Mouse (Mus musculus): ENCODE measurements around the gene Tma7. TPM values are rescaled to one million over a fixed set of nuclear protein-coding genes. Genes with fewer than 3 reads are reported as not detected.

The Tma7 gene
- total and polyA plus RNA-seq, 3 experiments: 255 to 529 (median 336) TPM

DNA sequence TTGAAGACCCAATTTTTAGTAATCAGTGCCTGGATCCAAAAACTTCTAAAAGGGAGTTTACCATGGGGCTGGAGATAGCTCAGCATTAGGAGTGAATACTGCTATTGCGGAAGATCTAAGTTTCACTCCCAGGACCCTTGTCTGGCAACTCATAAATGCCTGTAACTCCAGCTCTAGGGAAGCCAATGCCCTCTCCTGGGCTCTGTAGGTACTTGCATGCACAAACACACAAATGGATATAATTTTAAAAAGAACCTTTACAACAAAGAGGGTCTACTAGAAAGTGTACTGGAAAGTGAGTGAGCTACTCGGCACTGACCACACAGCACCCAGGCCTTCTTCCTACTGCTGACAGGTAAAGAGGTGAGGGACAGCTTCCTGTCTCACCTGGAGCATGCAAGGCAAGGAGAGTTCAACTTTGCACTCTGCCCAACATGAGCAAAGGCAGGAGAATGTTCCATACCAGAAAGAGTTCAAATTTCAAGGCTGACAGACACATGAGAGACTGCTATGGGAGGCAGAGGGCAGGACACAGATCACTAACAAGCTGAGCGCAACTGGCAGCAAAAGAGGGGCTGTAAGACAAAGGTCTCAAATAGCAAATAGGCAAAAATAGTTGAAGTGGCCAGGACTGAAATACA, 14.2 kb downstream of the Tma7 start (continued):
- TF ChIP-seq MEF2A (IDR thresholded peaks at IDR 0.05; ENCODE audit: borderline replicate concordance, low read depth, low read length): no peak

DNA sequence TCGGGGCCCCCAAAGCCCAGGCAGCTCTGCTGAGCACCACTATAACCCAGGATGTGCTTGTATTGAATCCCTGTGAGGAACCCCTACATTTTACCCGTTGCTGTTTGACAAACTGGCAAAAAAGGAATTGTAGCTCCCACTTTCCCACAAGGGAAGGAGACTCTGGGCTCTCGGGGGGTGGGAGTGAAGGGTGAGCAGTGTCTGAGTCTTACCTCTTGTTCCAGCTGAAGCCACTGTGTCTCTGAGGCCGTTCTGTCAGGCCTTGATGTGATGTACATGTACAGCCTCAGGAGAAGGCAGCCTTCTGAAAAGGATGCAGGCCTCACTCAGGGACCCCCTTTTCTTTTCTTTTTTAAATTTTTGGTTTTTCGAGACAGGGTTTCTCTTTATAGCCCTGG, 21.5 kb downstream of the Tma7 start:
- no peak overlapping the region for H3K4me2 ChIP-seq (ENCODE audit: insufficient read depth, low read depth, poor library complexity, severe bottlenecking)
- H3K36me3 ChIP-seq (replicated peaks in 1 of 2; ENCODE audit: control insufficient read depth in 1 of 2, insufficient read depth in 1 of 2, low read length in 1 of 2): peaks cover 60 to 87% of the 10 kb centered on the region in 2 experiments
- H3K79me2 ChIP-seq (replicated peaks; ENCODE audit: control insufficient read depth, extremely low read depth, insufficient read depth, poor library complexity, severe bottlenecking): peaks cover 21% of the 10 kb centered on the region
- no peak for TF ChIP-seq USF2 (conservative IDR thresholded peaks at IDR 0.05; ENCODE audit: low read depth, low read length)
- no peak for TF ChIP-seq ETS1 (conservative IDR thresholded peaks at IDR 0.05; ENCODE audit: low read depth, low read length)
- TF ChIP-seq KAT2A (IDR thresholded peaks at IDR 0.05; ENCODE audit: insufficient replicate concordance, low read length): no peak
- no peak for TF ChIP-seq MAZ (IDR thresholded peaks at IDR 0.05; ENCODE audit: low read depth, low read length)
- dilution Hi-C loops (cut with MboI; ENCODE audit: extremely low pct_ligation_motif_present, extremely low pct_unique_long_range_greater_than_20kb, low sequenced_read_pairs): no loop called here
- H3K27me3 ChIP-seq (replicated peaks): no peaks in the 10 kb centered on the region
- peaks cover 30 to 42% of the 10 kb centered on the region in 2 experiments for H3K4me1 ChIP-seq (ENCODE audit: control insufficient read depth in 1 of 2, insufficient read depth in 2 of 2)
- H3K27ac ChIP-seq (ENCODE audit: insufficient read depth, low read depth): no peak overlapping the region
- no peak overlapping the region for H3K9ac ChIP-seq (ENCODE audit: insufficient read depth, low read depth)
- in situ Hi-C loops (cut with MboI; ENCODE audit: low pct_ligation_motif_present, low pct_unique_long_range_greater_than_20kb, low sequenced_read_pairs): no loop called here
- H3K4me3 ChIP-seq (replicated peaks in 1 of 3; ENCODE audit: low read depth in 2 of 3, low read length in 2 of 3, poor library complexity in 1 of 3): no peak overlapping the region
- no peak for DNase-seq (ENCODE audit: extremely low read depth)
- no peaks in the 10 kb centered on the region for H3K9me3 ChIP-seq (replicated peaks; ENCODE audit: low read length)

DNA sequence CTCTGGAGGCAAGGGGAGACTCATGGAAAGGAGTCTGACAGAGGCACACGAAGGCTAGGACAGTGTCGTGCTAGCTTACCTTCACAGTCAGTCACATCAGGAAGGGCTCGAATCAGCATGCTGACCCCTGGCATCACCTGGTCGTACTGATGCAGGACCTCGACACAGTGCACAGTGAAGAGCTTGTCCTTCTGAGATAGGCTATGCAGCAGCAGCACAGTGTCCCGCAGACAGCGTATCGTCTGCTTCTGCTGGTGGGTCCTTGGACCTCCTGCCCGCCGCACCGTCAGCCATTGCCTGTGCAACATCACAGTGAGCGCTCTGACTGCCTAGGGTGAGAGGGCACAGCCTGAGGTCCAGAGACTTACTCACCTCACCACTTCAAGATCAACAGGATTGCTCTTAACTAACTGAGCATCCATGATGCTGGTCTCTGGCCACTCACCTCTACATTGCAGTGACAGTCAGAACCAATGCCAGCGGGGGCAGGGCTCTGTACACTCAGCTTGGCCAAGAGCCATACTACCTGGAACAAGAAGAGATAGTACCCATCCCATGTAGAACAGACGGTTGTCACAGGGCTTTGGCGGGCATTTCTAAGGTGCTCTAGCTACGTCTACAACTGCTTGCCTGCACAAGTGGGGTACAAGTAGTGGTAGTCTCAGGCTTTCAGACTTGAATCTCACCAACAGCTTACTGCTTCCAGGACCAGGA, 22.0 kb downstream of the Tma7 start:
- H3K36me3 ChIP-seq (replicated peaks in 1 of 2; ENCODE audit: control insufficient read depth in 1 of 2, insufficient read depth in 1 of 2, low read length in 1 of 2): peaks cover 57 to 87% of the 10 kb centered on the region in 2 experiments

More for the DNA sequence above, 22.0 kb downstream of the Tma7 start:
- H3K9me3 ChIP-seq (replicated peaks; ENCODE audit: low read length): no peaks in the 10 kb centered on the region
- peaks cover 35 to 48% of the 10 kb centered on the region in 2 experiments for H3K4me1 ChIP-seq (ENCODE audit: control insufficient read depth in 1 of 2, insufficient read depth in 2 of 2)
- DNase-seq (ENCODE audit: extremely low read depth): no peak
- peak overlapping the region; percentile 55 for H3K4me2 ChIP-seq (ENCODE audit: insufficient read depth, low read depth, poor library complexity, severe bottlenecking)
- H3K27me3 ChIP-seq (replicated peaks): no peaks in the 10 kb centered on the region
- dilution Hi-C loops (cut with MboI; ENCODE audit: extremely low pct_ligation_motif_present, extremely low pct_unique_long_range_greater_than_20kb, low sequenced_read_pairs) (no loop called here), in situ Hi-C loops (cut with MboI; ENCODE audit: low pct_ligation_motif_present, low pct_unique_long_range_greater_than_20kb, low sequenced_read_pairs) (no loop called here)
- H3K79me2 ChIP-seq (replicated peaks; ENCODE audit: control insufficient read depth, extremely low read depth, insufficient read depth, poor library complexity, severe bottlenecking): peaks cover 26% of the 10 kb centered on the region
- TF ChIP-seq JUN (IDR thresholded peaks at IDR 0.05; ENCODE audit: insufficient read depth, low read depth, low read length): no peak
- no peak for TF ChIP-seq MYC (IDR thresholded peaks at IDR 0.05; ENCODE audit: low read depth, low read length)
- TF ChIP-seq POLR2AphosphoS2 (IDR thresholded peaks at IDR 0.05; ENCODE audit: low read depth, low read length): no peak
- no peak for TF ChIP-seq KAT2A (IDR thresholded peaks at IDR 0.05; ENCODE audit: insufficient replicate concordance, low read length)
- peak overlapping the region; percentile 89 for H3K27ac ChIP-seq (ENCODE audit: insufficient read depth, low read depth)
- peak overlapping the region; percentile 37 for H3K9ac ChIP-seq (ENCODE audit: insufficient read depth, low read depth)
- H3K4me3 ChIP-seq (replicated peaks in 1 of 3; ENCODE audit: low read depth in 2 of 3, low read length in 2 of 3, poor library complexity in 1 of 3): peak overlapping the region in 1 of 3 experiments; percentile 40

All from CH12.LX (cell line).